Mouse (Mus musculus): ENCODE measurements around the gene Anapc15.

GRCm38 (mm10) chr7:101831437-101831836 lies 32.1 kb upstream of the Anapc15 start:
- TF ChIP-seq CTCF (IDR thresholded peaks at IDR 0.05; ENCODE audit: low read depth, low read length) = no peak
- no peak for TF ChIP-seq POLR2AphosphoS5 (IDR thresholded peaks at IDR 0.05; ENCODE audit: insufficient replicate concordance, low read depth, low read length)
- TF ChIP-seq GATA1 (IDR thresholded peaks at IDR 0.05; ENCODE audit: borderline replicate concordance, low read length) = no peak

Measured in G1E (cell line).